8 mouse cellular contexts compared by ENCODE assay signal in the genomic region with DNA sequence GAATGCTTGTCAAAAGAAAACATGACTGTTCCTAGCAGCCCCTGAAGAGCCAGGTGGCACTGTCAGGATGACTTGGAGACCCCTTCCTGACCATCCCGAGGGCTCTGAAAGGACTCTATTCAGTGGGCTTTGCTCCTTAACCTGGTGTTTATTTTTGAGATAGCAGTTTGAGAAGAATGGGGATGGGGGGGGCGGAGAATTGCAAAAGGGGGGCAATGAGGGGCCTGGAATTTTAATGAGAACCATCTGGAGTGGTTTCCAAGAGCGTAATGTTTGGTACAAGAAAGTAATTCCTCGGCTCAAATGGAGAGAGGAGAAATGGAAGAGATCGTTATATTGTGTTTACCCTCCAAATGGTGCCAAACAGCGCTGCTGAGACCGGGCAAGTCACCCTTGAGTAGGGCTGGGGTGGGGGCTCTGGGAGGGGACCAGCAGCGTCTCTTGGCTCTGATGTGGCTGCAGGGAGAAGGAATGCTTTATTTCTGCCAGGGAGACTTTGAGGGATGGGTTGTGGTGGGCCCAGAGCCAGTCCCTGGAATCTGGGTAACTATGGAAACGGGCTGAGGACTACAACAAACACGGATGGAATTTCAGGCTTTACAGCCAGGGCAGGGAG. TPM values are rescaled to one million over a fixed set of nuclear protein-coding genes. Genes with fewer than 3 reads are reported as not detected.
A peak's percentile ranks its signal among the peaks of the same experiment; 100 is the strongest.
DNase-seq lines count a peak whose midpoint lies in the region; ATAC-seq lines count a peak whose summit lies in the region.

No protein-coding gene starts in this region.

- H3K36me3 ChIP-seq in embryonic facial prominence, embryonic 12.5 days = no peaks in the 10 kb centered on the region
- H3K36me3 ChIP-seq in heart, embryonic 10.5 days = no peaks in the 10 kb centered on the region
- no peaks in the 10 kb centered on the region for H3K36me3 ChIP-seq in lung, embryonic 16.5 days (ENCODE audit: control insufficient read depth, insufficient read depth, low read length)

- H3K9me3 ChIP-seq in embryonic facial prominence, embryonic 12.5 days = no peaks in the 10 kb centered on the region
- no peaks in the 10 kb centered on the region for H3K9me3 ChIP-seq in heart, embryonic 10.5 days
- no peaks in the 10 kb centered on the region for H3K9me3 ChIP-seq in lung, embryonic 16.5 days (ENCODE audit: control insufficient read depth, low read length)

- peak; percentile 88 for ATAC-seq in embryonic facial prominence, embryonic 12.5 days (ENCODE audit: insufficient number of reproducible peaks, insufficient read depth, low FRiP score, low TSS enrichment)
- peak; percentile 93 for ATAC-seq in lung, embryonic 16.5 days (ENCODE audit: low read depth)
- ATAC-seq in megakaryocyte, adult 5-6 weeks (ENCODE audit: poor library complexity, severe bottlenecking) = no peak

- no peaks in the 10 kb centered on the region for H3K27me3 ChIP-seq in embryonic facial prominence, embryonic 12.5 days
- no peaks in the 10 kb centered on the region for H3K27me3 ChIP-seq in heart, embryonic 10.5 days (ENCODE audit: insufficient read depth, poor library complexity, severe bottlenecking)
- H3K27me3 ChIP-seq in lung, embryonic 16.5 days (ENCODE audit: control insufficient read depth, insufficient read depth, low read depth, low read length) = no peaks in the 10 kb centered on the region

- peak overlapping the region; percentile 12; the same call in 1 of the 2 replicates for H3K4me3 ChIP-seq in embryonic facial prominence, embryonic 12.5 days
- H3K4me3 ChIP-seq in heart, embryonic 10.5 days = peak overlapping the region; percentile 44
- peak overlapping the region; percentile 12; the same call in 1 of the 2 replicates for H3K4me3 ChIP-seq in lung, embryonic 16.5 days (ENCODE audit: low read length)

- peaks cover 55% of the 10 kb centered on the region for H3K4me1 ChIP-seq in embryonic facial prominence, embryonic 12.5 days
- H3K4me1 ChIP-seq in heart, embryonic 10.5 days = peaks cover 45% of the 10 kb centered on the region
- peaks cover 44% of the 10 kb centered on the region for H3K4me1 ChIP-seq in lung, embryonic 16.5 days (replicated peaks; ENCODE audit: control insufficient read depth, insufficient read depth, low read length)

- peak; percentile 62 to 67 for DNase-seq in layer of hippocampus, postnatal 10 days (ENCODE audit: low spot score in 2 of 2)
- no peak for DNase-seq in layer of hippocampus, postnatal 25 days (ENCODE audit: extremely low spot score in 1 of 2, low spot score in 1 of 2)
- DNase-seq in heart, embryonic 10.5 days (ENCODE audit: low spot score) = peak; percentile 88
- DNase-seq in kidney, adult 8-10 months = peak; percentile 32 to 48
- DNase-seq in skeletal muscle tissue, adult 2 months (ENCODE audit: low read depth, low spot score) = peak; percentile 85

- peak overlapping the region; percentile 97 for H3K27ac ChIP-seq in embryonic facial prominence, embryonic 12.5 days
- H3K27ac ChIP-seq in heart, embryonic 10.5 days = peak overlapping the region; percentile 88
- peak overlapping the region; percentile 95 for H3K27ac ChIP-seq in lung, embryonic 16.5 days (ENCODE audit: low read length)

- peak overlapping the region; percentile 45 for H3K4me2 ChIP-seq in embryonic facial prominence, embryonic 12.5 days (replicated peaks)
- peak overlapping the region; percentile 51 for H3K4me2 ChIP-seq in lung, embryonic 16.5 days (ENCODE audit: low read depth, low read length)

- 1% methylated on average over 10 of the region's 10 CpGs for WGBS in embryonic facial prominence, embryonic 12.5 days
- WGBS in heart, embryonic 10.5 days = 5% methylated on average over 10 of the region's 10 CpGs
- WGBS in lung, embryonic 16.5 days = 4% methylated on average over 10 of the region's 10 CpGs

- no peak overlapping the region for H3K9ac ChIP-seq in embryonic facial prominence, embryonic 12.5 days
- peak overlapping the region; percentile 2; the same call in 1 of the 2 replicates for H3K9ac ChIP-seq in lung, embryonic 16.5 days (ENCODE audit: low read length)

RNA-seq across cellular contexts. Expression of gene Cep63, which starts 17.3 kb away (rescaled TPM):
- 10 to 100 TPM; 28.5 to 30.2 TPM for total RNA-seq in layer of hippocampus, postnatal 10 days (2021)
- 10 to 100 TPM; 27.3 to 33.4 TPM for total RNA-seq in layer of hippocampus, postnatal 25 days (2021)
- 53.0 and 55.9 TPM in 2 replicates for polyA plus RNA-seq in embryonic facial prominence, embryonic 12.5 days (2016; fragmentation: Nextera tagmentation; extraction: Ambion mirVana)
- 51.9 and 53.4 TPM in 2 replicates for polyA plus RNA-seq in heart, embryonic 10.5 days (2016; fragmentation: Nextera tagmentation; extraction: Ambion mirVana)
- 55.4 and 58.8 TPM in 2 replicates for polyA plus RNA-seq in lung, embryonic 16.5 days (2015; fragmentation: Nextera tagmentation; extraction: Ambion mirVana)
- 26.7 and 30.0 TPM in 2 replicates for total RNA-seq in megakaryocyte, adult 5-6 weeks (2015)
- total RNA-seq in megakaryocyte, adult 5-6 weeks (2017) = 28.0 and 39.0 TPM in 2 replicates

RNA-seq across cellular contexts. Expression of gene Anapc13, which starts 17.5 kb away (rescaled TPM):
- 100 to 1,000 TPM in 1 of 2 experiments, 10 to 100 TPM in 1; 87.9 to 107 TPM for total RNA-seq in layer of hippocampus, postnatal 10 days (2021)
- total RNA-seq in layer of hippocampus, postnatal 25 days (2021) = 100 to 1,000 TPM in 1 of 2 experiments, 10 to 100 TPM in 1; 99.6 to 106 TPM
- polyA plus RNA-seq in embryonic facial prominence, embryonic 12.5 days (2016; fragmentation: Nextera tagmentation; extraction: Ambion mirVana) = 184 and 185 TPM in 2 replicates
- polyA plus RNA-seq in heart, embryonic 10.5 days (2016; fragmentation: Nextera tagmentation; extraction: Ambion mirVana) = 183 and 186 TPM in 2 replicates
- 196 and 198 TPM in 2 replicates for polyA plus RNA-seq in lung, embryonic 16.5 days (2015; fragmentation: Nextera tagmentation; extraction: Ambion mirVana)
- 115 and 117 TPM in 2 replicates for total RNA-seq in megakaryocyte, adult 5-6 weeks (2015)
- total RNA-seq in megakaryocyte, adult 5-6 weeks (2017) = 106 and 119 TPM in 2 replicates

Comparison
In these comparisons a context has a peak if more than half of its experiments do, and no peak if none do; other contexts are left out.
1. DNase-seq: peak in layer of hippocampus, postnatal 10 days (2 of 2), heart, embryonic 10.5 days (single experiment), kidney, adult 8-10 months (2 of 2) and skeletal muscle tissue, adult 2 months (single experiment); none in layer of hippocampus, postnatal 25 days (0 of 2).
2. Peak in every context shown above with its lines, with median percentiles within 50 percentile points of each other: H3K27ac ChIP-seq and H3K4me3 ChIP-seq.